Mouse (Mus musculus) heart, embryonic 15.5 days (tissue): ENCODE measurements around the gene Epor. TPM values are rescaled to one million over a fixed set of nuclear protein-coding genes. Genes with fewer than 3 reads are reported as not detected.

Experiments
- ATAC-seq: fragments of 200-750 bp; cut with Nextera tagmentation; replicated peaks from 2 replicates; pipeline ENCODE4 v1.8.0; 2017; ENCODE audit warnings: low read depth, moderate TSS enrichment; ENCODE audit not compliant: insufficient number of reproducible peaks, insufficient read depth, low FRiP score
- H3K27ac ChIP-seq: fragments of 300-500 bp; sonication (generic); 2 replicates; pipeline ENCODE4 v1.5.1; 2015; ENCODE audit warnings: mild to moderate bottlenecking, inconsistent platforms
- H3K27me3 ChIP-seq: fragments of 300-500 bp; sonication (generic); 2 replicates; pipeline ENCODE4 v1.6.1; 2015; ENCODE audit warnings: inconsistent platforms
- H3K36me3 ChIP-seq: fragments of 300-500 bp; sonication (generic); 2 replicates; pipeline ENCODE4 v1.6.1; 2015; ENCODE audit warnings: mild to moderate bottlenecking, inconsistent platforms
- H3K4me1 ChIP-seq: fragments of 300-500 bp; sonication (generic); replicated peaks from 2 replicates; pipeline ENCODE4 v1.6.1; 2015; ENCODE audit warnings: inconsistent platforms
- H3K4me2 ChIP-seq: fragments of 300-500 bp; sonication (generic); 2 replicates; pipeline ENCODE4 v1.6.1; 2015; ENCODE audit warnings: inconsistent platforms, mild to moderate bottlenecking, moderate library complexity
- H3K4me3 ChIP-seq: fragments of 300-500 bp; sonication (generic); 2 replicates; pipeline ENCODE4 v1.5.1; 2015; ENCODE audit warnings: mild to moderate bottlenecking, inconsistent platforms
- H3K9ac ChIP-seq: fragments of 300-500 bp; sonication (generic); 2 replicates; pipeline ENCODE4 v1.6.1; 2015; ENCODE audit warnings: mild to moderate bottlenecking, inconsistent platforms
- H3K9me3 ChIP-seq: fragments of 300-500 bp; sonication (generic); replicated peaks from 2 replicates; pipeline ENCODE4 v1.6.1; 2016; ENCODE audit warnings: inconsistent platforms
- WGBS: fragments of 180-500 bp; shearing (Covaris S2); methylation state at CpG from one replicate; pipeline ENCODE4 v1.1.7; 2015; ENCODE audit warnings: mixed read lengths; 5-methylcytosine and 5-hydroxymethylcytosine counted together
- polyA plus RNA-seq: library from polyadenylated mRNA; unstranded; fragments of >200 nt; fragmentation: Nextera tagmentation; extraction: Ambion mirVana; gene quantifications from 2 replicates; pipeline ENCODE4 v1.2.1, GENCODE M21; 2015

Epor gene
- polyA plus RNA-seq, 1 experiment from 2014 or later, result 2.9 TPM

DNA sequence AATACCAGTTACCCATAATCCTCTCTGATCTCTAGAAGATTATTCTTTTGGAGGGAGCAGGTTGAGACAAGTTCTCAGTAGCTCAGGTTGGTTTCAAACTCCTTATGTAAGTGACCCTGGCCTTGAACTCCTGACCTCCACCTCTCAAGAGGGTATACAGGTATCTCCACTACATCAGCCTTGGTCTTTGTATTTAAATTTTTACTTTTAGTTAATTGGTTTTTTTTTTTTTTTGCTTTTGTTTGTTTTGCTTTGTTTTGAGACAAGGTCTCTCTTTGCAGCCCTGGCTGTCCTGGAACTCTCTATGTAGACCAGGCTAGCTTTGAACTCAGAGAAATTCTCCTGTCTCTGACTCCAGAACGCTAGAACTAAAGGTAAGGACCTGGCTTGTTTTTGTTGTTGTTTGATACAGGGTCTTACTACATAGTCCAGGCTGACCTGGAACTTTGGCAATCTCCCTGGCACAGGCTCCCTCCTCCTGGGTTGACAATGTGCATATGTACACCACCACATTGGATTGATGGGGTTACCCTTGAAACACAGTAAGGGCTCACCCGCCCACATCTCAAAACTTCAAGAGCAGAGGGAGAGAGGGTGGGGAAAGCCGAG lies 39.7 kb downstream of the Epor start:
- Histone ChIP-seq H3K4me2 (no peak overlapping the region; the same call in 1 of the 2 replicates), H3K27ac (peak overlapping the region; percentile 82), H3K36me3 (no peaks in the 10 kb centered on the region), H3K4me3 (no peak overlapping the region), H3K4me1 (peaks cover 34% of the 10 kb centered on the region), H3K9ac (no peak overlapping the region), H3K9me3 (no peaks in the 10 kb centered on the region), H3K27me3 (no peaks in the 10 kb centered on the region)
- no peak for ATAC-seq
- WGBS, result 25% methylated on average over 3 of the region's 3 CpGs

DNA sequence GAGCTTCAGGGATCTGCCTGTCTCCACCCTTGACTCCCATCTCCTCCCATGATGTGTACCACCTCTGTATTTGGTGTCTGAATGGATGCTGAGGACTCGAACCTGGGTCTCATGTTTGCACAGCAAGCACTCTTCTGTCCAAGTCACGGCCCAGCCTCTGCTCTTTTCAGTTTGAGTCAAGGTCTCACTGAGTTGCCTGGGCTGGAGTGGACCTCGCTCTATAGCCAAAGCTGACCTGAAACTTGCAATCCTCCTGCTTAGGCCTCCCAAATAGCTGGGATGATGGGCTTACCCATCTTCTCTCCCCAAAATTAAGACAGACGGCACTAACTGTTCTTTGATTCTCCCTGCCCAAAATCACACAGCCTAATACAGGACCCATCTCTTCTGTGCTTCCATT lies 40.3 kb downstream of the Epor start:
- no peaks in the 10 kb centered on the region for H3K36me3 ChIP-seq
- no peak overlapping the region for H3K4me3 ChIP-seq
- 87% methylated on average over 4 of the region's 4 CpGs for WGBS
- no peak overlapping the region for H3K9ac ChIP-seq
- peaks cover 40% of the 10 kb centered on the region for H3K4me1 ChIP-seq
- no peak for ATAC-seq
- H3K4me2 ChIP-seq, result no peak overlapping the region
- H3K27me3 ChIP-seq, result no peaks in the 10 kb centered on the region
- H3K27ac ChIP-seq, result peak overlapping the region; percentile 82
- H3K9me3 ChIP-seq, result no peaks in the 10 kb centered on the region

DNA sequence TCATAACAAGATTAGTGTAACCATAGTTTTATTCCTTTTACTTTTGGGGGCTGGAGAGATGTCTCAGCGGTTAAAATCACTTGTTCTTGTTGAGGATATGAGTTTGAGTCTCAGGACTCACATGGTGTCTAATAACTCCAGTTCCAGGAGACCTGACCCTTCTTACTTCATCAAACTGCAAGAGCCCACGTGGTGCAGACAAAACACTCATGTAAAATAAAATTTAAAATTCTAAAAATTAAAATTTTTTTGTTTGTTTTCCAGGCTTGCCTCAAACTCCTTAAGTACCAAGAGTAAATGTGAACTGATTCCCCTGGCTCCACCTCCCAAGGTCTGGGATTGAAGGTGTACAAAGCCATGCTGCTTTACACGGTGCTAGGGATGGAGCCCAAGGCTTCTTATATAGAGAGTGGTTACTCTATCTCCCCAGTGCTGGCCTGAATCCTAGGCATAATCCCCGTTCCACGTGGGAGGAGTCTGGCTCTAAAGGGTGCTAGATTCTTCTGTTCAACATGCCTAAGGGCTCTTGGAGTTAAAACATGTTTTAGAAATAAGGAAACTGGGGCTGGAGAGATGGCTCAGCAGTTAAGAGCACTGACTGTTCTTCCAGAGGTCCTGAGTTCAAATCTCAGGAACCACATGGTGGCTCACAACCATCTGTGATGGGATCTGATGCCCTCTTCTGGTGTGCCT lies 44.5 kb downstream of the Epor start:
- Histone ChIP-seq H3K9ac (no peak overlapping the region), H3K36me3 (no peaks in the 10 kb centered on the region; the same call in 1 of the 2 replicates), H3K4me2 (peak overlapping the region; percentile 97), H3K9me3 (no peaks in the 10 kb centered on the region), H3K27me3 (no peaks in the 10 kb centered on the region), H3K27ac (no peak overlapping the region), H3K4me1 (peaks cover 19% of the 10 kb centered on the region), H3K4me3 (peak overlapping the region; percentile 66)
- 16% methylated on average over 5 of the region's 5 CpGs for WGBS
- no peak for ATAC-seq

DNA sequence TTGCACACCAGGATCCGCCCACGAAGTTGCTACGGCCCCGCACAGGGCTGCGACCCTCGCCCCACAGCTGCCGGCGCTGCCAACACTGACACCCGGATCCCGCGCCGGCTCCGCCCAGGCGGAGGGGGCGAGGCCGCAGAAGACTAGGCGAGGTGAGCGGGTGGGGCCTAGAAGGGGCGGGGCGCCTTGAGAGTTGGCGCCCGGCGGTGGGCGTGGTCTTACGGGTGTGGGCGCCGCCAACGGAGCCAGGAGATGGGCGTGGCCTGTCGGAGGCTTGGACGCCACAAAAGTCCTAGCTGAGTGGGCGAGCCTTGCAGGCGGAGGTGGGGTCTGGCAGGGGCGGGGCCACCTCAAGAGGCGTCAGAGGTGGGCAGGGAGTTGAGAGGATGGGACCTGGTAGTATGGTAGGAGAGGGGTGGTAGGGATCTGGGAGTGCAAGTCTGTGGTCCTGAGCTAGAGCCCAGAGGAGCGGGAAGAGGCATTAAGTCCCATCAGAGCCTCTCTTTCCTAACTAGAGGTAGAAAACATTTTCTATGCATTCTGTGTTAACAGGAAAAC lies 45.2 kb downstream of the Epor start, which contains the start of gene Rab3d:
TSS of gene Rab3d (minus strand) at position 158 of the 558 bp plus-strand sequence.
- Histone ChIP-seq H3K36me3 (no peaks in the 10 kb centered on the region; the same call in 1 of the 2 replicates), H3K4me3 (peak within 1 kb of the TSS; percentile 66), H3K9ac (peak within 1 kb of the TSS; percentile 73), H3K27ac (0 out of 2 replicates have a peak within 1 kb of the TSS, but pooled peaks have one; percentile 24), H3K4me2 (peak within 1 kb of the TSS; percentile 97), H3K4me1 (peaks cover 12% of the 10 kb centered on the region), H3K27me3 (no peaks in the 10 kb centered on the region), H3K9me3 (no peaks in the 10 kb centered on the region)
- under 1% methylated on average over 35 of the region's 36 CpGs for WGBS
- peak; percentile 91 for ATAC-seq

DNA sequence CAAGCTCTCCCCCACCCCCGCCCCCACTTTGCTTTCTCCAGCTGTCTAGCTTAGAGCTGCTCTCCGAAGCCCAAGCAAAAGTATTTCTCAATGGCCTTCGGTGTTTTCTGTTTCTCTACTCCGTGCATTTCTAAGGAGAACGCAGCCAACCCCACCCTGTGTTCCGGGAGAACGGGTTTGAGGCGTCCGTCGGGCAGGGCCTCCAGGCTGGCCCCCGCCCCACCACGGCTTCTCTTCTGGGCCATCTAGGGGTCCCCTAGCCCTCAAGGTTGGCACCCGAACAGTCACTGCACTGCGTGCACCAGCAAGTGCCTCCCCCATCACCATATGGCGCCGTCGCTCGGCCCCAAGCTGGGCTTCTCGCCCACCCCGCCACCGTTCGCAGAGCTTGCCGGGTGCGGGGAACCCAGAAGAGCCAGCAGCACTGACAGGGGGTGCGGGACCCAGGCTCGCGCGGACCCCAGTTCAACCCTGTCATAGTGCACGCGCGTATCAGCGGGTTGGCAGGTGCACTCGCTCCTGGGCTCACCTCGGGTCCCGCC lies 45.7 kb downstream of the Epor start:
- peak overlapping the region; percentile 73 for H3K9ac ChIP-seq
- ATAC-seq, result peak; percentile 56
- H3K4me1 ChIP-seq, result peaks cover 9% of the 10 kb centered on the region
- no peaks in the 10 kb centered on the region for H3K9me3 ChIP-seq
- 0 out of 2 replicates have a peak overlapping the region, but pooled peaks have one; percentile 24 for H3K27ac ChIP-seq
- H3K4me3 ChIP-seq, result peak overlapping the region; percentile 66
- WGBS, result 2% methylated on average over 35 of the region's 35 CpGs
- H3K36me3 ChIP-seq, result no peaks in the 10 kb centered on the region; the same call in 1 of the 2 replicates
- H3K4me2 ChIP-seq, result peak overlapping the region; percentile 97
- no peaks in the 10 kb centered on the region for H3K27me3 ChIP-seq

DNA sequence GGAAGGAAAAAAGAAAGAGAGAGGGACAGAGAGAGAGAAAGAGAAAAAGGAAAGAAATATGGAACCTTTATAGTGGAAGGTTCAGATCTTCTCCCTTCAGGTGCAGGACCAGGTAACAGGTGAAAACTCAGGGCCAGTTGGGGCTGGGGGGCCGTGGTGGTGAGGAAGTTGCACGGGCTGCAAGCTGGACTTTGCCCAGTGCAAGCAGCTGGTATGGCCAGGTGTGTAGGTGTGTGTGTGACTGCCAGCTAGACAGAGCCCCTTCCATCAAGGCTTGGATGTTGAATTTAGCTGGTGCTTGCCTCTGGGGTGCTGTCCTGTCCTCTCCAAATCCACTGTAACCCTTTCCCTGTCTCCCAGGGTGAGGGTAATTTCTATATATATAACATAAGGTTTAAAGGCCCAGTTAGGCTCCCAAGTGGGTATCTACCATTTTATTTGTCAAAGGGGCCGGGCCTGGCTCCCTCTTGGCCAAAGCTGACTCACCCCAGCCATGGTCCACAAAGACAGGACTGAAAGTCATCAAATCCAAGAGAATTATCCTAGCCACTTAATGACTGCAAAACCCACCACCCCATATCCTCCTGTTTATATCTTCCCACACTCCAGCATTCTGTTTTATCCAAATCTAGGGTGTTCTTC lies 46.3 kb downstream of the Epor start:
- WGBS, result 67% methylated on average over 3 of the region's 3 CpGs
- Histone ChIP-seq H3K27ac (no peak overlapping the region), H3K4me3 (peak overlapping the region; percentile 66), H3K4me2 (peak overlapping the region; percentile 97), H3K27me3 (no peaks in the 10 kb centered on the region), H3K9ac (no peak overlapping the region), H3K9me3 (no peaks in the 10 kb centered on the region), H3K4me1 (peaks cover 9% of the 10 kb centered on the region), H3K36me3 (no peaks in the 10 kb centered on the region; the same call in 1 of the 2 replicates)
- no peak for ATAC-seq

DNA sequence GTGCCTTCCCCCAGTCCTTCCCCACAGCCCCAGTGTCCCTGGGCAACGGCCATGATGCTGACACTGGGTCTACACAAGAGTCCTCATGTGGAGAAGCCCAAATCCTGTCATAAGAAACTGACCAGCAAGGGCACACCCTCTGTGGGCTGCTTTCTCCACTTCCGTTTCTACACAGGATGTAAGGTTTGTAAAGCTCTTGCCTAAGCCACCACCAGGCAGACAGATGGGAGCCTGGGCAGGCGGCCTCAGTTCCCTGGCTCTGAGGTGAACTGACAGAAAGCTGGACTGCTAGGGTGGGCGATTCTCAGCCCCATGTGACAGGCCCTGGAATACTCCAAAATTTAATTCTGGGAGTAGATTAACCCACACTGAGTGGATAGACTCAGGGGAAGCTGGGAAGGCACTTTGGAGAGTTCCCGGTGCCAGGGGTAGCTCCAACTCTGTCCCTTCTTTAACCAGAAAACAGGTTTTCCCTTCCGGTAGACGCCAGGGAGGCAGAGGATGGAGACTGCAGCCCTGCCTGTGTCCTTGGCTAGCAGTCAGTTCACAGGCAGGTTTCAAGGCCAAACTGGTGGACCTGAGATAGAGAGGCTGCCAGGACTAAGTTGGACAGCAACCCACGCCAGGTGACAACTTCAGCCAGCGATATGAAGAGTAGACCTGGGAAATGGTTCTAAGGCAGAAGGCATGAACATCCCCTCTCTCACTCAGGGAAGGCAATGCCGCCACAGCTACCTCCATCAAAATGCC lies 53.7 kb downstream of the Epor start:
- 68% methylated on average over 10 of the region's 10 CpGs for WGBS
- Histone ChIP-seq H3K4me3 (no peak overlapping the region), H3K4me2 (no peak overlapping the region), H3K9ac (no peak overlapping the region), H3K27me3 (no peaks in the 10 kb centered on the region), H3K9me3 (no peaks in the 10 kb centered on the region), H3K27ac (no peak overlapping the region), H3K36me3 (no peaks in the 10 kb centered on the region; the same call in 1 of the 2 replicates), H3K4me1 (no peaks in the 10 kb centered on the region)
- ATAC-seq, result no peak

Other genes with a start within 250 kb of the Epor start
- 12.9 and 25.0 TPM in 2 replicates for gene Ldlr, start 240.0 kb downstream of the Epor start, polyA plus RNA-seq
- 69.6 and 88.1 TPM in 2 replicates for gene Spc24, start 203.2 kb downstream of the Epor start, polyA plus RNA-seq
- gene Kank2, start 164.8 kb downstream of the Epor start, polyA plus RNA-seq, result 20.0 and 26.3 TPM in 2 replicates
- gene Angptl8, start 128.0 kb downstream of the Epor start, polyA plus RNA-seq, result 1.2 and 2.1 TPM in 2 replicates
- gene Dock6, start 110.9 kb downstream of the Epor start, polyA plus RNA-seq, result 38.3 and 54.7 TPM in 2 replicates
- 9.7 and 15.6 TPM in 2 replicates for gene Rab3d, start 45.3 kb downstream of the Epor start, polyA plus RNA-seq
- gene Ccdc159, start 36.0 kb downstream of the Epor start, polyA plus RNA-seq, result 2.7 and 3.5 TPM in 2 replicates
- gene Tmem205, start 36.0 kb downstream of the Epor start, polyA plus RNA-seq, result 36.9 and 44.9 TPM in 2 replicates
- gene Plppr2, start 26.5 kb downstream of the Epor start, polyA plus RNA-seq, result 3.2 and 5.7 TPM in 2 replicates
- gene Swsap1, start 7.8 kb downstream of the Epor start, polyA plus RNA-seq, result 4.4 and 5.2 TPM in 2 replicates
- 1.8 and 3.0 TPM in 2 replicates for gene Rgl3, start 25.9 kb upstream of the Epor start, polyA plus RNA-seq
- gene Ccdc151, start 39.1 kb upstream of the Epor start, polyA plus RNA-seq, result 0.35 and 0.77 TPM in 2 replicates
- 60.3 and 83.6 TPM in 2 replicates for gene Prkcsh, start 39.3 kb upstream of the Epor start, polyA plus RNA-seq
- 0.14 and 1.0 TPM in 2 replicates for gene Elavl3, start 88.5 kb upstream of the Epor start, polyA plus RNA-seq
- gene Gm49318, start 107.8 kb upstream of the Epor start, polyA plus RNA-seq, result not detected in 2 replicates
- gene Zfp653, start 107.9 kb upstream of the Epor start, polyA plus RNA-seq, result 8.5 and 11.3 TPM in 2 replicates
- 55.0 and 62.4 TPM in 2 replicates for gene Ecsit, start 121.9 kb upstream of the Epor start, polyA plus RNA-seq
- 145 and 157 TPM in 2 replicates for gene Cnn1, start 135.7 kb upstream of the Epor start, polyA plus RNA-seq
- 96.9 and 115 TPM in 2 replicates for gene Elof1, start 153.7 kb upstream of the Epor start, polyA plus RNA-seq
- 3.0 and 10.3 TPM in 2 replicates for gene Acp5, start 172.2 kb upstream of the Epor start, polyA plus RNA-seq
- 48.6 and 49.2 TPM in 2 replicates for gene Pigyl, start 193.3 kb upstream of the Epor start, polyA plus RNA-seq
- 0.13 and 0.52 TPM in 2 replicates for gene Zfp872, start 224.6 kb upstream of the Epor start, polyA plus RNA-seq